Mouse (Mus musculus): Measurements from ENCODE around the gene Tm4sf4. TPM values are rescaled to one million over a fixed set of nuclear protein-coding genes. Genes with fewer than 3 reads are reported as not detected.
A peak's percentile ranks its signal among the peaks of the same experiment; 100 is the strongest.

The Tm4sf4 gene
- polyA plus RNA-seq, 1 experiment from 2014 or later: not detected

DNA sequence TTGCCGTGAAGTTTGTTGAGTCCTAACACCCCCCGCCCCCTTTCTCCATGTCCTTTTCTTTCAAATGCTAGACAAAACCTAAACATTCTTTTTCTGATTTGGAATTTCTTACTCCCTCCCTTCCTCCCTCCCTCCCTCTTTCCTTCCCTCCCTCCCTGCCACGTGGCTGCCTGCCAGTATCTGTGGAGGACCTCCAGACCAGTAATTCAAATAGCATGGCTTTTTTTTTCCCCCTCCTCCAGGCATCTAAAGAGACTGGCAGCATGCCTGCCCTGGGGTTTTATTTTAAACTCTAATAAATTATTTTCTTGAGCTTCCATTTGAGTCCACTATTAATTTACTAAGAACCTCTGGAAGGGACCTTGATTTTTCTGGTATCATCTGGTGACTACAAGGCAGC lies 20.6 kb downstream of the Tm4sf4 start:
- H3K4me1 ChIP-seq: no peaks in the 10 kb centered on the region
- H3K4me3 ChIP-seq: no peak overlapping the region
- no peak overlapping the region for H3K27ac ChIP-seq
- H3K27me3 ChIP-seq (ENCODE audit: low read depth, poor library complexity, severe bottlenecking): no peaks in the 10 kb centered on the region
- no peaks in the 10 kb centered on the region for H3K36me3 ChIP-seq
- no peaks in the 10 kb centered on the region for H3K9me3 ChIP-seq (replicated peaks)
- DNase-seq (ENCODE audit: low spot score): no peak
- WGBS: 66% methylated on average over 3 of the region's 3 CpGs

GRCm38 (mm10) chr3:57447889-57448288 lies 22.8 kb downstream of the Tm4sf4 start:
- Histone ChIP-seq H3K36me3 (no peaks in the 10 kb centered on the region), H3K4me3 (no peak overlapping the region), H3K4me1 (0 out of 2 replicates have a peak, but pooled peaks cover 4% of the 10 kb centered on the region), H3K9me3 (replicated peaks) (no peaks in the 10 kb centered on the region), H3K27ac (no peak overlapping the region), H3K27me3 (ENCODE audit: low read depth, poor library complexity, severe bottlenecking) (no peaks in the 10 kb centered on the region)
- no peak for DNase-seq (ENCODE audit: low spot score)
- WGBS: 67% methylated on average over 1 of the region's 1 CpGs

DNA sequence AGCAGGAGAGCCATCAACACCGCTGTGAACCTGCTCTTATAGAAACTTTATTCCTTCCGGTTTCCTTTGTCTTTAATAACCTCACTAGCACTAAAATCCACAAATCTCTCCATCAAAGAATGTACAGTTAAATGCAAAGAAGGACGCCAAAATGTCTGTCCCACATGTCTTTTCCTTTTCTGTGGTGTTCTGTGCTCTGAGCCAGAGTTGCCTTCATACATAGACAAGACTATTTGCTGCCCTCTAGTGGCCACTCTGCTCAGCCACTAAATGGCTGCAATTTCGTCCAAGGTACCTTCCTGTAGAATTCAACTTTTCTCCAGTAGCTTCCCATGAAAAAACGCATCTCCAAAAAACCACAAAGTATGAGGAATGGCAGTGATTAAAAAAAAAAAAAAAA lies 23.3 kb downstream of the Tm4sf4 start:
- Histone ChIP-seq H3K36me3 (no peaks in the 10 kb centered on the region), H3K27ac (no peak overlapping the region), H3K27me3 (ENCODE audit: low read depth, poor library complexity, severe bottlenecking) (no peaks in the 10 kb centered on the region), H3K4me3 (no peak overlapping the region), H3K9me3 (replicated peaks) (no peaks in the 10 kb centered on the region), H3K4me1 (0 out of 2 replicates have a peak, but pooled peaks cover 4% of the 10 kb centered on the region)
- DNase-seq (ENCODE audit: low spot score): peak; percentile 74
- 35% methylated on average over 5 of the region's 5 CpGs for WGBS

DNA sequence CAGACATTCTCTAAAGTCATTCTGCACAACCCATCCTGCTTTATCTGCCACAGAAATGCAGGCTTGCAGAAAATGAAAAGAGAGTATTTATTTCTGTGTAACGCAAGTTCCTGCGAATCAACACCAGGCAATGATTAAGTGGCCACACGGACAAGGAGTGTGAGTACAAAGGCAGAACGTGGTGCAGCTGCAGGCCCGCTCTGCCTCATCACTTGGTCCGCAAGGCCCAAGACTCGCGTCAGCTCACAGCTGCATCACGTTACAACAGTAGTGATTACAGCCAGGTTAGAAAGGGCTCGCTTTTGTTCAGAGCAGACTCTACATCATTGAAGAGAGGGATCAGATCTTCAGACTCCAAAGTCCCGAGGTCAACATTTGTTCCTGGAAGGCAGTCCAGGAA lies 33.5 kb downstream of the Tm4sf4 start:
- Histone ChIP-seq H3K27me3 (ENCODE audit: low read depth, poor library complexity, severe bottlenecking) (no peaks in the 10 kb centered on the region), H3K4me1 (peaks cover 12% of the 10 kb centered on the region), H3K4me3 (no peak overlapping the region), H3K36me3 (peaks cover 7% of the 10 kb centered on the region; the same call in 1 of the 2 replicates), H3K9me3 (replicated peaks) (no peaks in the 10 kb centered on the region), H3K27ac (peak overlapping the region; percentile 44)
- WGBS: 27% methylated on average over 11 of the region's 11 CpGs
- DNase-seq (ENCODE audit: low spot score): peak; percentile 61

DNA sequence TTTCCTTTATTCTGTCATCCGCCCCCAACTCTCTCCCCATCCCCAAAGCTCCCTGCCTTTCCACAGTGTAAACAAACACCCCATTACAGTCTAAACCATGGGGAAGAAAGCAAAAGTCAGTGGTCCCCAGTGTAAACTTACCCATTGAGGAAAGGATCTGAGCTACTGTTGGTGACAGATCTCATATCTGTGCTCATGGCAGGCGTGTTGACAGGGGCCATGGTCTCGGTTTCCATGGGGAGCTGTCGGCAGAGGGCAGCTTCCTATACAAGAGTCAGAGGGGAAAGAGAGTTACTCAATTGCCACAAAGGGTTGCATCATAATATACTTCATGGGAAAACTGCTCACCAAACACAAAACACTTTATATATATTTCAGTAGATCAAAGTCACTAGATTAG lies 38.2 kb downstream of the Tm4sf4 start:
- peaks cover 7% of the 10 kb centered on the region for H3K4me1 ChIP-seq
- WGBS: 94% methylated on average over 4 of the region's 4 CpGs
- no peak overlapping the region for H3K27ac ChIP-seq
- peaks cover 7% of the 10 kb centered on the region; the same call in 1 of the 2 replicates for H3K36me3 ChIP-seq
- H3K9me3 ChIP-seq (replicated peaks): no peaks in the 10 kb centered on the region
- H3K4me3 ChIP-seq: no peak overlapping the region
- no peaks in the 10 kb centered on the region for H3K27me3 ChIP-seq (ENCODE audit: low read depth, poor library complexity, severe bottlenecking)
- DNase-seq (ENCODE audit: low spot score): no peak

- Histone ChIP-seq H3K27ac (no peak overlapping the region), H3K9me3 (replicated peaks) (no peaks in the 10 kb centered on the region), H3K4me1 (peaks cover 20% of the 10 kb centered on the region), H3K27me3 (ENCODE audit: low read depth, poor library complexity, severe bottlenecking) (no peaks in the 10 kb centered on the region), H3K4me3 (no peak overlapping the region), H3K36me3 (peaks cover 3% of the 10 kb centered on the region; the same call in 1 of the 2 replicates)
- DNase-seq (ENCODE audit: low spot score): no peak
- WGBS: 70% methylated on average over 3 of the region's 3 CpGs
These were observed 41.2 kb downstream of the Tm4sf4 start for GRCm38 (mm10) chr3:57466289-57466688.

- 97% methylated on average over 3 of the region's 3 CpGs for WGBS
- no peaks in the 10 kb centered on the region for H3K27me3 ChIP-seq (ENCODE audit: low read depth, poor library complexity, severe bottlenecking)
- no peak overlapping the region for H3K27ac ChIP-seq
- DNase-seq (ENCODE audit: low spot score): no peak
- no peaks in the 10 kb centered on the region for H3K9me3 ChIP-seq (replicated peaks)
- H3K4me3 ChIP-seq: no peak overlapping the region
- peaks cover 37% of the 10 kb centered on the region for H3K4me1 ChIP-seq
- H3K36me3 ChIP-seq: no peaks in the 10 kb centered on the region
These were observed 44.2 kb downstream of the Tm4sf4 start for GRCm38 (mm10) chr3:57469325-57469724.

GRCm38 (mm10) chr3:57470326-57470725 lies 45.2 kb downstream of the Tm4sf4 start:
- WGBS: 25% methylated on average over 5 of the region's 5 CpGs
- Histone ChIP-seq H3K27me3 (ENCODE audit: low read depth, poor library complexity, severe bottlenecking) (no peaks in the 10 kb centered on the region), H3K4me1 (peaks cover 37% of the 10 kb centered on the region), H3K36me3 (no peaks in the 10 kb centered on the region), H3K4me3 (0 out of 2 replicates have a peak overlapping the region, but pooled peaks have one; percentile 37), H3K27ac (peak overlapping the region; percentile 79), H3K9me3 (replicated peaks) (no peaks in the 10 kb centered on the region)
- DNase-seq (ENCODE audit: low spot score): peak; percentile 50

DNA sequence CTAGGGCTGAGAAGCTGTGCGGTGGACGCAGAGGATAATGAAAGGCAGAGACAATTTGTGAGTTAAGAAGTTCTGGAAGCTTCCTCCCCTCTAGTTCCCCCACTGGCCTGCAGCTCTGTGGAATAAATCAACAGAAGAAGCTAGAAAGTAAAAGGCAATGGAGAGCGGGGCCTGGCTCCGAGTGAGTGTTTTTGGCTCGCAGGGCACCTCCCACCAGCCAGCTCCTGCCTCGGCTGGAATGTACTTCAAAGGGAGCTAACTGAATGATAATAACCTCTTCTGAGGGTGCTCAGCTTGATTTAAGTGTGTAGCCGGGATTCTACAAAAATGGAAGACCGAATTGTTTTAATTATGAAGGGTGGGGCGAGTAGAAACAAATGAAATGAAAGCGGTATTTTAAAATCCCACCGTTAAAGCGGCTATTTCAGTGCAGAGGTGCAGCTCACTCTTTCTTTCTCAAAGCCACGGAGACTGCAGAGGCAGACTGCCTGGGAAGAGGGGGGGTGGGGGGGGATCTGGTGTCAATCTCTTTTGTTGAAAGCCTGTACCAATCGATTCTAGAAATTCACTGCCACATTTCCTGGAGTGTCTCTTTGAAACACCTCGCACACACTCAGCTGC lies 46.0 kb downstream of the Tm4sf4 start:
- Histone ChIP-seq H3K27me3 (ENCODE audit: low read depth, poor library complexity, severe bottlenecking) (no peaks in the 10 kb centered on the region), H3K27ac (peak overlapping the region; percentile 79), H3K36me3 (no peaks in the 10 kb centered on the region), H3K4me1 (peaks cover 37% of the 10 kb centered on the region), H3K4me3 (peak overlapping the region; percentile 37), H3K9me3 (replicated peaks) (no peaks in the 10 kb centered on the region)
- 5% methylated on average over 15 of the region's 15 CpGs for WGBS
- DNase-seq (ENCODE audit: low spot score): no peak

GRCm38 (mm10) chr3:57472407-57472806 lies 47.3 kb downstream of the Tm4sf4 start:
- peaks cover 37% of the 10 kb centered on the region for H3K4me1 ChIP-seq
- peak overlapping the region; percentile 28; the same call in 1 of the 2 replicates for H3K27ac ChIP-seq
- 0 out of 2 replicates have a peak, but pooled peaks cover 6% of the 10 kb centered on the region for H3K36me3 ChIP-seq
- no peak overlapping the region for H3K4me3 ChIP-seq
- H3K27me3 ChIP-seq (ENCODE audit: low read depth, poor library complexity, severe bottlenecking): no peaks in the 10 kb centered on the region
- WGBS: 45% methylated on average over 4 of the region's 4 CpGs
- H3K9me3 ChIP-seq (replicated peaks): no peaks in the 10 kb centered on the region
- peak; percentile 52 for DNase-seq (ENCODE audit: low spot score)

DNA sequence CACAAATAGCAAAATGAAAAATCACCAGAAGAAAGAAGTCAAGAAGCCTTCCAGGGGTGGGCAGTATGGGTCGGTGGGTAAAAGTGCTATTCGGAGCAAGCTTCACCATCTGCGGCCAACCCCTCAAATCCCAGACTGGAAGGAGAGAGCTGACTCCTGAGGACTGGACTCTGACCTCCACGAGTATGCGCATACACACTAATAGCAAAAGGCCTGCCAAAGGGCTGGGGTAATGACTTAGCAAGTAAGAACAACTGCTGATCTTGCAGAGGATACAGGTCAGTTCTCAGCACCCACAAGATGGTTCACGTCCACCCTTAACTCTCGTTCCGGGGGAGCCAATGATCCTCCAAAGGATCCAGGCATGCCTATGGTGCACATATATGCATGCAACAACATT lies 49.3 kb downstream of the Tm4sf4 start:
- peaks cover 32% of the 10 kb centered on the region for H3K4me1 ChIP-seq
- no peak overlapping the region for H3K27ac ChIP-seq
- WGBS: 88% methylated on average over 8 of the region's 8 CpGs
- no peaks in the 10 kb centered on the region for H3K27me3 ChIP-seq (ENCODE audit: low read depth, poor library complexity, severe bottlenecking)
- 0 out of 2 replicates have a peak, but pooled peaks cover 6% of the 10 kb centered on the region for H3K36me3 ChIP-seq
- no peaks in the 10 kb centered on the region for H3K9me3 ChIP-seq (replicated peaks)
- DNase-seq (ENCODE audit: low spot score): no peak
- no peak overlapping the region for H3K4me3 ChIP-seq

DNA sequence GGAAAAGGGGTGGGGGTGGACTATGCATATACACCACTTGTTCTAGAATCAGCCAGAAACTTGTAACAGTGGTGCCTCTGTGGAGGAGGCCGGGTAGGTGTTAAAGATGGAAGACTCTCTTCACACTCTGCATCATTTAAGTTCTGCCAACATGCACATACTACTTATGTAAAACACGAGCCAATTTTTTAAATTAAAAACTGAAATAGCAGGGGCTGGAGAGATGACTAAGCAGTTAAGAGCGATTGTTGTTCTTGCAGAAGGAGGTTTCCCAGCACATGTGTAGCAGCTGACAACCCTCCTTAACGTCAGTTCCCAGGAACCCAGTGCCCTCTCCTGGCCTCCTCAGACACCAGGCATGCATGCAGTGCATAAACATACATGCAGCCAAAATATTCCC lies 55.5 kb downstream of the Tm4sf4 start:
- no peaks in the 10 kb centered on the region for H3K9me3 ChIP-seq (replicated peaks)
- no peak for DNase-seq (ENCODE audit: low spot score)

GRCm38 (mm10) chr3:57481981-57482380 lies 56.9 kb downstream of the Tm4sf4 start:
- H3K27me3 ChIP-seq (ENCODE audit: low read depth, poor library complexity, severe bottlenecking): no peaks in the 10 kb centered on the region
- H3K4me3 ChIP-seq: no peak overlapping the region
- no peak overlapping the region for H3K27ac ChIP-seq
- no peak for DNase-seq (ENCODE audit: low spot score)
- no peaks in the 10 kb centered on the region for H3K9me3 ChIP-seq (replicated peaks)
- no peaks in the 10 kb centered on the region for H3K36me3 ChIP-seq
- peaks cover 12% of the 10 kb centered on the region for H3K4me1 ChIP-seq
- 85% methylated on average over 5 of the region's 5 CpGs for WGBS

More for the DNA sequence above, 55.5 kb downstream of the Tm4sf4 start:
- Histone ChIP-seq H3K4me1 (no peaks in the 10 kb centered on the region), H3K27ac (no peak overlapping the region), H3K4me3 (no peak overlapping the region), H3K27me3 (ENCODE audit: low read depth, poor library complexity, severe bottlenecking) (no peaks in the 10 kb centered on the region), H3K36me3 (0 out of 2 replicates have a peak, but pooled peaks cover 6% of the 10 kb centered on the region)
- 83% methylated on average over 4 of the region's 4 CpGs for WGBS
